Mouse (Mus musculus): ENCODE measurements at regions not wholly inside any gene's neighbourhood (a gene's known extent, or its start where the extent isn't known, plus 50 kb on each side); places are given as distances from the start of the nearest gene placed in this dataset.

DNA sequence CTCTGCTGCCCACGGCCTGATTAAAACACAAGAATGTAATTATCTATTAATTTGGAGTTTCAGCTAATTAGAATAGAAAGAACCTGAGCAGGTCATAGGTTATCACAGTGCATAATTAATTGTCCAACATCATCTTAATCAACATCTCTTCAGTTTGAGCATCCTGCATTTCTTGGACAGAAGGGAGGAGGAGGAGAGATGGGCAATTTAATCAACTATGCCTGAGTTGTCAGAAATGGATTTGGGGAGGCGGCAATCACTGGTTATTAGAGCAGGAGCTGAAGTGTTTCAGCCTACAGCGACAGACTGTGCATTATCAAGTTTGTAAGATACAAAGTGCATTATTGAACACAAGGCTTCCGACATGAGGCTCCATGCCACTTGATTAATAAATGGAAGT lies 3313.8 kb upstream of the Gm6569 start:
- TF ChIP-seq CTCF (IDR thresholded peaks at IDR 0.05; ENCODE audit: borderline replicate concordance, insufficient read depth, low read length) = no peak
- no peak for TF ChIP-seq POLR2A (IDR thresholded peaks at IDR 0.05; ENCODE audit: low read depth, low read length)

Data from embryonic fibroblast, embryonic 13.5 days (primary cell).